Mouse (Mus musculus): ENCODE measurements around the gene Prom1. TPM values are rescaled to one million over a fixed set of nuclear protein-coding genes. Genes with fewer than 3 reads are reported as not detected.

The Prom1 gene
- total RNA-seq, 1 experiment: 12.7 TPM

DNA sequence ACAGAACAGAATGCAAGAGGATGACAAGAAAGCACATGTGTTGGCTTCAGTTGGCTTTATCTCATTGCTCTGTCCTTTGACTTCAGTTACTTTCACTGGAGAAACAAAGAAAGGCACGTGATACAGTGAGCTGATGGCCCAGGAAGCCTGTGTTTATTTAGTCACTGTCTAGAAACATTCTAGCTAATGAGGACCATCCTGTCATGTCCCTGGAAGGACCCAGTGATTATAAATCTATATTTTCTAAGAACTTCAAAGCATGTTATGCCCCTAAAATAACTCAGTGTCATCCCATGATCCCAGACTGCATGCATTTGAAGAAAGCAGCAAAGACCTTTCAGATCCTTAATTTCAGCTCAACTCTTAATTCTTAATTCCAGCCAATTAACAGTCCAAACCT, 60.1 kb downstream of the Prom1 start:
- no peak for DNase-seq (ENCODE audit: low read depth, low spot score)
- Histone ChIP-seq H3K27ac (ENCODE audit: insufficient read depth, low read depth, low read length, poor library complexity, severe bottlenecking) (no peak overlapping the region), H3K4me1 (ENCODE audit: control insufficient read depth in 2 of 2, insufficient read depth in 2 of 2, low read length in 2 of 2, poor library complexity in 1 of 2) (no peaks in the 10 kb centered on the region; a peak in 1 of 4 replicates), H3K9me3 (ENCODE audit: control insufficient read depth, insufficient read depth, low read depth, low read length) (no peaks in the 10 kb centered on the region), H3K4me3 (ENCODE audit: insufficient read depth in 1 of 2, low read depth in 1 of 2, low read length in 2 of 2, poor library complexity in 1 of 2, severe bottlenecking in 1 of 2) (no peak overlapping the region), H3K36me3 (ENCODE audit: control insufficient read depth, insufficient read depth, low read length, poor library complexity, severe bottlenecking) (peaks cover 6% of the 10 kb centered on the region; the same call in 1 of the 2 replicates), H3K9ac (ENCODE audit: insufficient read depth, low read depth, low read length, poor library complexity, severe bottlenecking) (no peak overlapping the region)
- in situ Hi-C loops (cut with MboI; ENCODE audit: low sequenced_read_pairs in 2 of 2, unreplicated experiment in 2 of 2): no loop called here
- TF ChIP-seq MAFK (IDR thresholded peaks at IDR 0.05; ENCODE audit: insufficient read depth, low read depth, low read length): no peak
- TF ChIP-seq ZNF384 (IDR thresholded peaks at IDR 0.05; ENCODE audit: low read depth, low read length): no peak
- no peak for TF ChIP-seq ZC3H11A (IDR thresholded peaks at IDR 0.05; ENCODE audit: borderline replicate concordance, low read depth, low read length)
- no peak for TF ChIP-seq CHD2 (IDR thresholded peaks at IDR 0.05; ENCODE audit: low read depth, low read length)
- TF ChIP-seq HCFC1 (IDR thresholded peaks at IDR 0.05; ENCODE audit: borderline replicate concordance, insufficient read depth, low read length): no peak

DNA sequence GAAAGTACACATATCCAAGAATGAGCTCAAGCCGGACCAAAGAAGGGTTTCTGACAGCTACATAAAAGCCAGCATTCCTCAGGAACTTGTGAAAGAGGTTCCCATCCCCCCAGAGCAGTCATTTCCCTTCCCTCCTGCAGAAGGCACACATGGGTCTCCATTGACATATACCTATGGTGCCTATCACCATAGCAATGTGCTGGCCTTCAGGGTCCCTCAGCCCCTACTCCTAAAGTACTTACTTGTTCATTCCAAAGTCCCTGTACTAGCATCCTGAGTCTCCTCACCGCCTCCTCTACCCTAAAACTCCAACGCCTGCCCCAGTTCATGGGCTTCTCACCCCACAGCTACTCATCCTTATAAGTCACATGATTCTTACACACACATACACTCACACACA, 60.8 kb downstream of the Prom1 start:
- no peak for TF ChIP-seq ZC3H11A (IDR thresholded peaks at IDR 0.05; ENCODE audit: borderline replicate concordance, low read depth, low read length)
- TF ChIP-seq HCFC1 (IDR thresholded peaks at IDR 0.05; ENCODE audit: borderline replicate concordance, insufficient read depth, low read length): no peak
- TF ChIP-seq MAFK (IDR thresholded peaks at IDR 0.05; ENCODE audit: insufficient read depth, low read depth, low read length): no peak
- TF ChIP-seq CHD2 (IDR thresholded peaks at IDR 0.05; ENCODE audit: low read depth, low read length): no peak
- TF ChIP-seq ZNF384 (IDR thresholded peaks at IDR 0.05; ENCODE audit: low read depth, low read length): no peak
- Histone ChIP-seq H3K4me3 (ENCODE audit: insufficient read depth in 1 of 2, low read depth in 1 of 2, low read length in 2 of 2, poor library complexity in 1 of 2, severe bottlenecking in 1 of 2) (no peak overlapping the region), H3K27ac (ENCODE audit: insufficient read depth, low read depth, low read length, poor library complexity, severe bottlenecking) (no peak overlapping the region), H3K9me3 (ENCODE audit: control insufficient read depth, insufficient read depth, low read depth, low read length) (no peaks in the 10 kb centered on the region), H3K9ac (ENCODE audit: insufficient read depth, low read depth, low read length, poor library complexity, severe bottlenecking) (no peak overlapping the region), H3K36me3 (ENCODE audit: control insufficient read depth, insufficient read depth, low read length, poor library complexity, severe bottlenecking) (peaks cover 3% of the 10 kb centered on the region; the same call in 1 of the 2 replicates), H3K4me1 (ENCODE audit: control insufficient read depth in 2 of 2, insufficient read depth in 2 of 2, low read length in 2 of 2, poor library complexity in 1 of 2) (no peaks in the 10 kb centered on the region; a peak in 1 of 4 replicates)
- DNase-seq (ENCODE audit: low read depth, low spot score): no peak
- in situ Hi-C loops (cut with MboI; ENCODE audit: low sequenced_read_pairs in 2 of 2, unreplicated experiment in 2 of 2): no loop called here

DNA sequence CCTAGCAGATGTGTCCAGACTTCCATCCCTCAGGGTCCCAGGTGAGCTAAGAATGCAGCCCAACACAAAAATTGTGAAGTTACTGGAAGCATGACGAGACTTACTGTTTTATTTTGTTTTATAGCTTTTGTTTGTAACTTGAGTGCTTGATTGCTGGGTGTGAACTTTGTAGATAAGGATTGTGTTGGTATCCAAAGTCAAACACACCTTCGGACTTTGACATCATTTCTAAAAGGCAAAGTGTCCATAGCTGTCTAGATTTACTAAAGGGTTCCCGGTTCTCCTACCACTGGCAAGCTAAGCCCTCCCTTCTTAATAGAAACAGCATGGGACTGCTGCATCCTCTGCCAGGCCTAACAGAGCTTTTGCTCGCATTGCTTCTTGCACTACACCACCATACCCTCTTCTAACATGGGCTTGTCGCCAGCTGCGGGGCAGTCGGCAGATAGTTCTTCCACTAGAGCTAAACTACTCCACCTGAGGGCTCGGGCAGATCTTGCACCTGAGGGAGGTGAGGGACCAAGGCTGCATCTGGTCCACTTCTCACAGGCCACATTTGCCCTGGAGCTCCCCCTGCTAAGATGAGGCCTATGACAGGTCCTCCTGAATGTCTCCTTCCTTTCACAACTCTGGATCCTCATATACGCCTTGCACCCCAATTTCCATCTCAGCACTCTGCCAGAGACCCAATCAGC, 103.4 kb downstream of the Prom1 start:
- Histone ChIP-seq H3K4me1 (ENCODE audit: control insufficient read depth in 2 of 2, insufficient read depth in 2 of 2, low read length in 2 of 2, poor library complexity in 1 of 2) (no peaks in the 10 kb centered on the region), H3K9me3 (ENCODE audit: control insufficient read depth, insufficient read depth, low read depth, low read length) (no peaks in the 10 kb centered on the region), H3K36me3 (ENCODE audit: control insufficient read depth, insufficient read depth, low read length, poor library complexity, severe bottlenecking) (peaks cover 2% of the 10 kb centered on the region; the same call in 1 of the 2 replicates), H3K4me3 (ENCODE audit: insufficient read depth in 1 of 2, low read depth in 1 of 2, low read length in 2 of 2, poor library complexity in 1 of 2, severe bottlenecking in 1 of 2) (no peak overlapping the region), H3K9ac (ENCODE audit: insufficient read depth, low read depth, low read length, poor library complexity, severe bottlenecking) (no peak overlapping the region), H3K27ac (ENCODE audit: insufficient read depth, low read depth, low read length, poor library complexity, severe bottlenecking) (no peak overlapping the region)
- no peak for DNase-seq (ENCODE audit: low read depth, low spot score)
- TF ChIP-seq ZNF384 (IDR thresholded peaks at IDR 0.05; ENCODE audit: low read depth, low read length): no peak
- TF ChIP-seq CHD2 (IDR thresholded peaks at IDR 0.05; ENCODE audit: low read depth, low read length): no peak
- TF ChIP-seq ZC3H11A (IDR thresholded peaks at IDR 0.05; ENCODE audit: borderline replicate concordance, low read depth, low read length): no peak
- TF ChIP-seq HCFC1 (IDR thresholded peaks at IDR 0.05; ENCODE audit: borderline replicate concordance, insufficient read depth, low read length): no peak
- TF ChIP-seq MAFK (IDR thresholded peaks at IDR 0.05; ENCODE audit: insufficient read depth, low read depth, low read length): no peak
- in situ Hi-C loops (cut with MboI; ENCODE audit: low sequenced_read_pairs in 2 of 2, unreplicated experiment in 2 of 2): loop anchor here in 1 of 2 experiments (10.0 kb wide), 1 partner anchor 104 kb away; no protein-coding TSS in a partner anchor

DNA sequence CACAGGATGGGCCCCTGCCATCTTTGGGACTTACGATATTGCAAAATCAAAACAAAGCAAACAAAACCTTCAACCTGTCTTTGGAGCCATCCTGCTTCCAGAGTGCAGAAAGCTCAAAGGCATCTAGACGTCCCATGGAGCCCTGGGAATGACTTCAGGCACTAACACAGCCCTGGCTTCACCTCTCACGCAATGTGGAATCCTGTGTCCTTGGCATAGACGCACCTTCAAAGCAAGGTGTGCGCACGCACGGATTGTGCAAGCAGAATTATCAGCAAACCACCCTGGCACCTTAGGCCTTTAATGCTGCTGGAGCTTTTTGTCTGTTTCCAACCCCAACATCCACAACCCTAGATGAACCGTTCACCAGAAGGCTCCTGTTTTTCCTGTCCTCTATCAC, 104.2 kb downstream of the Prom1 start:
- TF ChIP-seq HCFC1 (IDR thresholded peaks at IDR 0.05; ENCODE audit: borderline replicate concordance, insufficient read depth, low read length) (no peak), ZNF384 (IDR thresholded peaks at IDR 0.05; ENCODE audit: low read depth, low read length) (no peak), MAFK (IDR thresholded peaks at IDR 0.05; ENCODE audit: insufficient read depth, low read depth, low read length) (no peak), ZC3H11A (IDR thresholded peaks at IDR 0.05; ENCODE audit: borderline replicate concordance, low read depth, low read length) (no peak), CHD2 (IDR thresholded peaks at IDR 0.05; ENCODE audit: low read depth, low read length) (no peak)
- no peak overlapping the region for H3K4me3 ChIP-seq (ENCODE audit: insufficient read depth in 1 of 2, low read depth in 1 of 2, low read length in 2 of 2, poor library complexity in 1 of 2, severe bottlenecking in 1 of 2)
- H3K9me3 ChIP-seq (ENCODE audit: control insufficient read depth, insufficient read depth, low read depth, low read length): no peaks in the 10 kb centered on the region
- peaks cover 2% of the 10 kb centered on the region; the same call in 1 of the 2 replicates for H3K36me3 ChIP-seq (ENCODE audit: control insufficient read depth, insufficient read depth, low read length, poor library complexity, severe bottlenecking)
- H3K4me1 ChIP-seq (ENCODE audit: control insufficient read depth in 2 of 2, insufficient read depth in 2 of 2, low read length in 2 of 2, poor library complexity in 1 of 2): no peaks in the 10 kb centered on the region
- in situ Hi-C loops (cut with MboI; ENCODE audit: low sequenced_read_pairs in 2 of 2, unreplicated experiment in 2 of 2): loop anchor here in 1 of 2 experiments (10.0 kb wide), 1 partner anchor 103 kb away; no protein-coding TSS in a partner anchor
- H3K27ac ChIP-seq (ENCODE audit: insufficient read depth, low read depth, low read length, poor library complexity, severe bottlenecking): no peak overlapping the region
- no peak overlapping the region for H3K9ac ChIP-seq (ENCODE audit: insufficient read depth, low read depth, low read length, poor library complexity, severe bottlenecking)
- no peak for DNase-seq (ENCODE audit: low read depth, low spot score)

All from ES-E14 (cell line).